Mouse (Mus musculus) left cerebral cortex, adult 8-10 months (tissue): ENCODE results near the gene Bloc1s1. TPM values are rescaled to one million over a fixed set of nuclear protein-coding genes. Genes with fewer than 3 reads are reported as not detected.

Experiments used
- DNase-seq, 2 experiments: peaks; one replicate each; pipeline ENCODE4 v3.0.0; 2022; ENCODE audit warnings: low spot score in 2 of 2
- total RNA-seq, 4 experiments: library from RNA; stranded (reverse); gene quantifications; 2 replicates each; pipeline ENCODE4 v1.2.4; 2022

Bloc1s1 gene
- total RNA-seq, 4 experiments from 2014 or later = 83.3 to 106 (median 89.5) TPM

GRCm38 (mm10) chr10:128870341-128870740, 53.5 kb downstream of the Bloc1s1 start:
- DNase-seq = no peak

Other genes with a start within 250 kb of the Bloc1s1 start
- gene Suox, start 250.0 kb downstream of the Bloc1s1 start, total RNA-seq = 10 to 100 TPM; 12.7 to 14.6 (median 14.0) TPM
- 100 to 1,000 TPM; 131 to 143 (median 135) TPM for gene Rab5b, start 227.8 kb downstream of the Bloc1s1 start, total RNA-seq
- gene Pmel, start 219.8 kb downstream of the Bloc1s1 start, total RNA-seq = under 1 TPM; 0.40 to 0.98 (median 0.59) TPM
- 1 to 10 TPM; 2.5 to 5.9 (median 3.8) TPM for gene Cdk2, start 219.0 kb downstream of the Bloc1s1 start, total RNA-seq
- gene Dgka, start 179.2 kb downstream of the Bloc1s1 start, total RNA-seq = 10 to 100 TPM in 1 of 4 experiments, 1 to 10 TPM in 3; 9.0 to 10.5 (median 9.6) TPM
- 10 to 100 TPM; 28.6 to 31.6 (median 30.2) TPM for gene Pym1, start 176.1 kb downstream of the Bloc1s1 start, total RNA-seq
- 1 to 10 TPM in 1 of 4 experiments, under 1 TPM in 3; 0.59 to 1.8 (median 0.85) TPM for gene Mmp19, start 133.1 kb downstream of the Bloc1s1 start, total RNA-seq
- gene Dnajc14, start 120.0 kb downstream of the Bloc1s1 start, total RNA-seq = 10 to 100 TPM; 62.4 to 73.2 (median 65.8) TPM
- gene Tmem198b, start 119.7 kb downstream of the Bloc1s1 start, total RNA-seq = 10 to 100 TPM; 10.5 to 12.0 (median 11.4) TPM
- gene Sarnp, start 106.7 kb downstream of the Bloc1s1 start, total RNA-seq = 10 to 100 TPM; 29.7 to 35.2 (median 31.2) TPM
- gene Ormdl2, start 102.4 kb downstream of the Bloc1s1 start, total RNA-seq = 1 to 10 TPM; 6.5 to 8.7 (median 7.8) TPM
- gene Gdf11, start 32.3 kb downstream of the Bloc1s1 start, total RNA-seq = 10 to 100 TPM; 13.3 to 15.2 (median 13.9) TPM
- 100 to 1,000 TPM in 2 of 4 experiments, 10 to 100 TPM in 2; 67.2 to 139 (median 94.1) TPM for gene Cd63, start 23.0 kb downstream of the Bloc1s1 start, total RNA-seq
- 10 to 100 TPM in 2 of 4 experiments, 1 to 10 TPM in 2; 5.0 to 12.3 (median 8.9) TPM for gene Rdh5, start 1.1 kb downstream of the Bloc1s1 start, total RNA-seq
- 10 to 100 TPM; 12.6 to 15.5 (median 13.9) TPM for gene Itga7, start 9.8 kb upstream of the Bloc1s1 start, total RNA-seq
- not detected for gene Mettl7b, start 37.0 kb upstream of the Bloc1s1 start, total RNA-seq
- not detected for gene Olfr9, start 65.4 kb upstream of the Bloc1s1 start, total RNA-seq
- not detected for gene Olfr763, start 86.8 kb upstream of the Bloc1s1 start, total RNA-seq
- not detected for gene Olfr764-ps1, start 115.9 kb upstream of the Bloc1s1 start, total RNA-seq
- gene Olfr765, start 126.0 kb upstream of the Bloc1s1 start, total RNA-seq = not detected
- gene Olfr766-ps1, start 144.9 kb upstream of the Bloc1s1 start, total RNA-seq = not detected
- gene Olfr767, start 158.9 kb upstream of the Bloc1s1 start, total RNA-seq = not detected
- gene Olfr768, start 175.3 kb upstream of the Bloc1s1 start, total RNA-seq = not detected
- gene Olfr769, start 193.8 kb upstream of the Bloc1s1 start, total RNA-seq = not detected
- not detected for gene Olfr770, start 215.0 kb upstream of the Bloc1s1 start, total RNA-seq
- not detected for gene Olfr771, start 240.7 kb upstream of the Bloc1s1 start, total RNA-seq